Mouse (Mus musculus): ENCODE results near the gene Gemin2. TPM values are rescaled to one million over a fixed set of nuclear protein-coding genes. Genes with fewer than 3 reads are reported as not detected.

Gemin2 gene
- polyA plus RNA-seq, 1 experiment from 2014 or later, result 25.5 TPM

Other genes starting within 250 kb of the Gemin2 start
- 22.6 and 29.5 TPM in 2 replicates for gene Sec23a, start 1.4 kb upstream of the Gemin2 start, polyA plus RNA-seq (2015; fragmentation: Nextera tagmentation; extraction: Ambion mirVana)
- 52.2 and 58.7 TPM in 2 replicates for gene Trappc6b, start 48.1 kb downstream of the Gemin2 start, polyA plus RNA-seq (2015; fragmentation: Nextera tagmentation; extraction: Ambion mirVana)
- gene Pnn, start 53.5 kb downstream of the Gemin2 start, polyA plus RNA-seq (2015; fragmentation: Nextera tagmentation; extraction: Ambion mirVana), result 43.9 and 53.3 TPM in 2 replicates
- gene Mia2, start 82.4 kb downstream of the Gemin2 start, polyA plus RNA-seq (2015; fragmentation: Nextera tagmentation; extraction: Ambion mirVana), result 47.8 and 63.2 TPM in 2 replicates
- 8.8 and 9.6 TPM in 2 replicates for gene Fbxo33, start 206.3 kb downstream of the Gemin2 start, polyA plus RNA-seq (2015; fragmentation: Nextera tagmentation; extraction: Ambion mirVana)